Mouse (Mus musculus) brown adipose tissue, adult 24 weeks (tissue): ENCODE measurements at regions not wholly inside any gene's neighbourhood (a gene's known extent, or its start where the extent isn't known, plus 50 kb on each side); places are given as distances from the start of the nearest gene placed in this dataset.
A peak's percentile ranks its signal among the peaks of the same experiment; 100 is the strongest.

Experiments used
- H3K27ac ChIP-seq: fragments of 200-500 bp; replicated peaks from 2 replicates; pipeline ENCODE4 v1.5.1; 2012; ENCODE audit warnings: low read depth, mild to moderate bottlenecking, low read length
- H3K4me1 ChIP-seq: fragments of 200-500 bp; 2 replicates; pipeline ENCODE4 v1.6.1; 2012; ENCODE audit warnings: low read length, mixed read lengths; ENCODE audit not compliant: control insufficient read depth, insufficient read depth, insufficient read length
- H3K4me3 ChIP-seq: fragments of 200-500 bp; 2 replicates; pipeline ENCODE4 v1.5.1; 2012; ENCODE audit warnings: low read depth, mild to moderate bottlenecking, low read length, moderate library complexity; ENCODE audit not compliant: insufficient read depth

- no peaks in the 10 kb centered on the region for H3K4me1 ChIP-seq
- H3K27ac ChIP-seq, result no peak overlapping the region
Measured at GRCm38 (mm10) chr4:47534959-47535358, 60.5 kb downstream of the Sec61b start.

GRCm38 (mm10) chr4:47567694-47568093 lies 93.2 kb downstream of the Sec61b start:
- Histone ChIP-seq H3K4me3 (no peak overlapping the region), H3K27ac (no peak overlapping the region), H3K4me1 (no peaks in the 10 kb centered on the region)

More at GRCm38 (mm10) chr4:47534959-47535358, 60.5 kb downstream of the Sec61b start:
- no peak overlapping the region for H3K4me3 ChIP-seq

GRCm38 (mm10) chr4:47570846-47571245 lies 96.4 kb downstream of the Sec61b start:
- Histone ChIP-seq H3K27ac (no peak overlapping the region), H3K4me1 (no peaks in the 10 kb centered on the region), H3K4me3 (no peak overlapping the region)

- H3K4me1 ChIP-seq, result no peaks in the 10 kb centered on the region
- no peak overlapping the region for H3K27ac ChIP-seq
- no peak overlapping the region for H3K4me3 ChIP-seq
Measured at GRCm38 (mm10) chr4:47576011-47576410, 101.6 kb downstream of the Sec61b start.

- Histone ChIP-seq H3K4me1 (no peaks in the 10 kb centered on the region), H3K4me3 (no peak overlapping the region), H3K27ac (no peak overlapping the region)
Measured at GRCm38 (mm10) chr4:47577490-47577889, 103.0 kb downstream of the Sec61b start.

- no peaks in the 10 kb centered on the region for H3K4me1 ChIP-seq
Measured at GRCm38 (mm10) chr4:47578637-47579036, 104.2 kb downstream of the Sec61b start.

GRCm38 (mm10) chr4:47580556-47580955 lies 106.1 kb downstream of the Sec61b start:
- no peak overlapping the region for H3K27ac ChIP-seq
- H3K4me1 ChIP-seq, result no peaks in the 10 kb centered on the region
- H3K4me3 ChIP-seq, result no peak overlapping the region

More at GRCm38 (mm10) chr4:47578637-47579036, 104.2 kb downstream of the Sec61b start:
- Histone ChIP-seq H3K27ac (no peak overlapping the region), H3K4me3 (no peak overlapping the region)

GRCm38 (mm10) chr4:47587256-47587655 lies 112.8 kb downstream of the Sec61b start:
- no peak overlapping the region for H3K4me3 ChIP-seq
- no peaks in the 10 kb centered on the region for H3K4me1 ChIP-seq
- H3K27ac ChIP-seq, result 0 out of 2 replicates have a peak overlapping the region, but pooled peaks have one; percentile 12

GRCm38 (mm10) chr4:47592271-47592986 lies 118.0 kb downstream of the Sec61b start:
- H3K27ac ChIP-seq, result no peak overlapping the region
- H3K4me3 ChIP-seq, result no peak overlapping the region
- no peaks in the 10 kb centered on the region for H3K4me1 ChIP-seq

- Histone ChIP-seq H3K27ac (no peak overlapping the region), H3K4me1 (no peaks in the 10 kb centered on the region), H3K4me3 (no peak overlapping the region)
Measured at GRCm38 (mm10) chr4:47593155-47593554, 118.7 kb downstream of the Sec61b start.

- Histone ChIP-seq H3K27ac (no peak overlapping the region), H3K4me1 (no peaks in the 10 kb centered on the region), H3K4me3 (no peak overlapping the region)
Measured at GRCm38 (mm10) chr4:47594171-47594570, 119.7 kb downstream of the Sec61b start.

- no peak overlapping the region for H3K4me3 ChIP-seq
- no peaks in the 10 kb centered on the region for H3K4me1 ChIP-seq
- no peak overlapping the region for H3K27ac ChIP-seq
Measured at GRCm38 (mm10) chr4:47595841-47596240, 121.4 kb downstream of the Sec61b start.

GRCm38 (mm10) chr4:47597586-47597985 lies 123.1 kb downstream of the Sec61b start:
- H3K27ac ChIP-seq, result no peak overlapping the region
- no peak overlapping the region for H3K4me3 ChIP-seq
- H3K4me1 ChIP-seq, result no peaks in the 10 kb centered on the region

GRCm38 (mm10) chr4:47598216-47598615 lies 123.8 kb downstream of the Sec61b start:
- Histone ChIP-seq H3K4me1 (no peaks in the 10 kb centered on the region), H3K27ac (no peak overlapping the region), H3K4me3 (no peak overlapping the region)

GRCm38 (mm10) chr4:47601301-47602070 lies 127.0 kb downstream of the Sec61b start:
- H3K4me3 ChIP-seq, result no peak overlapping the region
- H3K27ac ChIP-seq, result no peak overlapping the region
- H3K4me1 ChIP-seq, result no peaks in the 10 kb centered on the region

GRCm38 (mm10) chr4:47603378-47603777 lies 128.9 kb downstream of the Sec61b start:
- Histone ChIP-seq H3K4me1 (no peaks in the 10 kb centered on the region), H3K27ac (0 out of 2 replicates have a peak overlapping the region, but pooled peaks have one; percentile 21), H3K4me3 (peak overlapping the region; percentile 35)
